Mouse (Mus musculus) midbrain, embryonic 12.5 days (tissue): ENCODE data around the gene Aamp. TPM values are rescaled to one million over a fixed set of nuclear protein-coding genes. Genes with fewer than 3 reads are reported as not detected.
A peak's percentile ranks its signal among the peaks of the same experiment; 100 is the strongest.

Experiments used
- ATAC-seq: fragments of 200-750 bp; cut with Nextera tagmentation; 2 replicates; pipeline ENCODE4 v1.8.0; 2017; ENCODE audit warnings: low read depth, moderate TSS enrichment, moderate library complexity; ENCODE audit not compliant: low FRiP score
- H3K27ac ChIP-seq: fragments of 300-500 bp; sonication (generic); replicated peaks from 2 replicates; pipeline ENCODE4 v1.5.1; 2016; ENCODE audit warnings: mild to moderate bottlenecking
- H3K27me3 ChIP-seq: fragments of 300-500 bp; sonication (generic); 2 replicates; pipeline ENCODE4 v1.6.1; 2016; ENCODE audit warnings: mild to moderate bottlenecking
- H3K36me3 ChIP-seq: fragments of 300-500 bp; sonication (generic); 2 replicates; pipeline ENCODE4 v1.6.1; 2016
- H3K4me1 ChIP-seq: fragments of 300-500 bp; sonication (generic); 2 replicates; pipeline ENCODE4 v1.6.1; 2016
- H3K4me2 ChIP-seq: fragments of 300-500 bp; sonication (generic); replicated peaks from 2 replicates; pipeline ENCODE4 v1.6.1; 2016; ENCODE audit warnings: mild to moderate bottlenecking, moderate library complexity
- H3K4me3 ChIP-seq: fragments of 300-500 bp; sonication (generic); 2 replicates; pipeline ENCODE4 v1.5.1; 2016; ENCODE audit warnings: mild to moderate bottlenecking
- H3K9ac ChIP-seq: fragments of 300-500 bp; sonication (generic); replicated peaks from 2 replicates; pipeline ENCODE4 v1.6.1; 2016; ENCODE audit warnings: mild to moderate bottlenecking, moderate library complexity
- H3K9me3 ChIP-seq: fragments of 300-500 bp; sonication (generic); 2 replicates; pipeline ENCODE4 v1.6.1; 2016; ENCODE audit warnings: mild to moderate bottlenecking
- WGBS: fragments of 180-500 bp; shearing (Covaris S2); methylation state at CpG from one replicate; pipeline ENCODE4 v1.1.7; 2016; 5-methylcytosine and 5-hydroxymethylcytosine counted together
- polyA plus RNA-seq: library from polyadenylated mRNA; unstranded; fragments of >200 nt; fragmentation: Nextera tagmentation; extraction: Ambion mirVana; gene quantifications from 2 replicates; pipeline ENCODE4 v1.2.1, GENCODE M21; 2016

Aamp gene
- polyA plus RNA-seq, 1 experiment from 2014 or later = 181 TPM

GRCm38 (mm10) chr1:74240832-74241231 is 43.7 kb downstream of the Aamp start:
- Histone ChIP-seq H3K9ac (no peak overlapping the region), H3K9me3 (no peaks in the 10 kb centered on the region), H3K4me2 (no peak overlapping the region), H3K27me3 (no peaks in the 10 kb centered on the region), H3K4me3 (no peak overlapping the region), H3K36me3 (no peaks in the 10 kb centered on the region), H3K4me1 (peaks cover 38% of the 10 kb centered on the region), H3K27ac (no peak overlapping the region)
- 90% methylated on average over 4 of the region's 4 CpGs for WGBS
- no peak for ATAC-seq

- Histone ChIP-seq H3K36me3 (no peaks in the 10 kb centered on the region), H3K9me3 (no peaks in the 10 kb centered on the region), H3K4me2 (no peak overlapping the region), H3K27me3 (no peaks in the 10 kb centered on the region), H3K4me1 (peaks cover 38% of the 10 kb centered on the region), H3K9ac (no peak overlapping the region), H3K27ac (no peak overlapping the region), H3K4me3 (no peak overlapping the region)
- WGBS = 85% methylated on average over 6 of the region's 6 CpGs
- ATAC-seq = no peak
Observed at GRCm38 (mm10) chr1:74240311-74240710, 44.2 kb downstream of the Aamp start.

- Histone ChIP-seq H3K4me2 (peak overlapping the region; percentile 23; the same call in 1 of the 2 replicates), H3K9me3 (no peaks in the 10 kb centered on the region), H3K27me3 (peaks cover 5% of the 10 kb centered on the region; the same call in 1 of the 2 replicates), H3K4me3 (no peak overlapping the region), H3K36me3 (no peaks in the 10 kb centered on the region), H3K27ac (no peak overlapping the region), H3K4me1 (peaks cover 36% of the 10 kb centered on the region), H3K9ac (no peak overlapping the region)
- 71% methylated on average over 11 of the region's 11 CpGs for WGBS
- ATAC-seq = no peak
Observed at GRCm38 (mm10) chr1:74239618-74240017, 44.9 kb downstream of the Aamp start.

GRCm38 (mm10) chr1:74239162-74239561 is 45.4 kb downstream of the Aamp start:
- Histone ChIP-seq H3K4me3 (no peak overlapping the region), H3K9me3 (no peaks in the 10 kb centered on the region), H3K27me3 (peaks cover 7% of the 10 kb centered on the region; the same call in 1 of the 2 replicates), H3K9ac (no peak overlapping the region), H3K36me3 (no peaks in the 10 kb centered on the region), H3K27ac (no peak overlapping the region), H3K4me1 (peaks cover 36% of the 10 kb centered on the region), H3K4me2 (peak overlapping the region; percentile 23; the same call in 1 of the 2 replicates)
- 68% methylated on average over 7 of the region's 7 CpGs for WGBS
- no peak for ATAC-seq

GRCm38 (mm10) chr1:74238136-74238535 is 46.4 kb downstream of the Aamp start:
- H3K27ac ChIP-seq = no peak overlapping the region
- H3K9me3 ChIP-seq = no peaks in the 10 kb centered on the region
- H3K9ac ChIP-seq = peak overlapping the region; percentile 96
- WGBS = 81% methylated on average over 1 of the region's 1 CpGs
- peaks cover 7% of the 10 kb centered on the region; the same call in 1 of the 2 replicates for H3K27me3 ChIP-seq
- peaks cover 36% of the 10 kb centered on the region for H3K4me1 ChIP-seq
- no peak for ATAC-seq
- no peaks in the 10 kb centered on the region for H3K36me3 ChIP-seq
- peak overlapping the region; percentile 90 for H3K4me2 ChIP-seq
- peak overlapping the region; percentile 99 for H3K4me3 ChIP-seq

GRCm38 (mm10) chr1:74237671-74238070 is 46.9 kb downstream of the Aamp start:
- Histone ChIP-seq H3K36me3 (no peaks in the 10 kb centered on the region), H3K9ac (peak overlapping the region; percentile 96), H3K4me1 (peaks cover 36% of the 10 kb centered on the region), H3K27ac (no peak overlapping the region), H3K4me3 (peak overlapping the region; percentile 99), H3K27me3 (peaks cover 7% of the 10 kb centered on the region; the same call in 1 of the 2 replicates), H3K9me3 (no peaks in the 10 kb centered on the region), H3K4me2 (peak overlapping the region; percentile 90)
- WGBS = 43% methylated on average over 5 of the region's 5 CpGs
- no peak for ATAC-seq

GRCm38 (mm10) chr1:74236590-74237317 is 47.8 kb downstream of the Aamp start:
- no peak; the same call in none of the 2 replicates for ATAC-seq
- WGBS = 1% methylated on average over 54 of the region's 57 CpGs

GRCm38 (mm10) chr1:74235938-74236589 is 48.5 kb downstream of the Aamp start, which contains the start of gene Arpc2:
Arpc2 (plus strand) TSS chr1:74236084.
- 1% methylated on average over 50 of the region's 55 CpGs for WGBS
- peak within 1 kb of the TSS; percentile 99 for H3K4me3 ChIP-seq

More at GRCm38 (mm10) chr1:74236590-74237317, 47.8 kb downstream of the Aamp start:
- no peaks in the 10 kb centered on the region for H3K9me3 ChIP-seq
- H3K4me2 ChIP-seq = peak overlapping the region; percentile 90
- peak overlapping the region; percentile 99 for H3K4me3 ChIP-seq
- peaks cover 36% of the 10 kb centered on the region for H3K4me1 ChIP-seq
- no peaks in the 10 kb centered on the region for H3K36me3 ChIP-seq
- peak overlapping the region; percentile 96 for H3K9ac ChIP-seq
- H3K27ac ChIP-seq = peak overlapping the region; percentile 87
- H3K27me3 ChIP-seq = peaks cover 7% of the 10 kb centered on the region; the same call in 1 of the 2 replicates

GRCm38 (mm10) chr1:74230992-74231391 is 53.5 kb downstream of the Aamp start:
- H3K9me3 ChIP-seq = no peaks in the 10 kb centered on the region
- WGBS = no CpG with 5 or more reads among the region's 1 CpGs
- no peak for ATAC-seq
- H3K4me1 ChIP-seq = no peaks in the 10 kb centered on the region
- no peak overlapping the region for H3K4me2 ChIP-seq
- H3K36me3 ChIP-seq = no peaks in the 10 kb centered on the region
- peaks cover 7% of the 10 kb centered on the region; the same call in 1 of the 2 replicates for H3K27me3 ChIP-seq
- H3K4me3 ChIP-seq = no peak overlapping the region
- no peak overlapping the region for H3K9ac ChIP-seq
- no peak overlapping the region for H3K27ac ChIP-seq

More at GRCm38 (mm10) chr1:74235938-74236589, 48.5 kb downstream of the Aamp start, which contains the start of gene Arpc2:
- ATAC-seq = peak; percentile 93
- Histone ChIP-seq H3K27ac (peak within 1 kb of the TSS; percentile 87), H3K4me2 (peak within 1 kb of the TSS; percentile 90), H3K36me3 (no peaks in the 10 kb centered on the region), H3K4me1 (peaks cover 36% of the 10 kb centered on the region), H3K9me3 (no peaks in the 10 kb centered on the region), H3K27me3 (peaks cover 7% of the 10 kb centered on the region; the same call in 1 of the 2 replicates), H3K9ac (peak within 1 kb of the TSS; percentile 96)

- no peaks in the 10 kb centered on the region for H3K4me1 ChIP-seq
- no peaks in the 10 kb centered on the region for H3K36me3 ChIP-seq
- H3K4me2 ChIP-seq = no peak overlapping the region
- no peak for ATAC-seq
- H3K27ac ChIP-seq = no peak overlapping the region
- peaks cover 4% of the 10 kb centered on the region; the same call in 1 of the 2 replicates for H3K27me3 ChIP-seq
- H3K9me3 ChIP-seq = no peaks in the 10 kb centered on the region
- H3K4me3 ChIP-seq = no peak overlapping the region
- whole genome bisulfite sequencing = 73% methylated on average over 2 of the region's 2 CpGs
- H3K9ac ChIP-seq = no peak overlapping the region
Observed at GRCm38 (mm10) chr1:74229942-74230341, 54.6 kb downstream of the Aamp start.
